Mouse (Mus musculus): ENCODE measurements around the gene Cabp2.

- TF ChIP-seq CTCF (IDR thresholded peaks at IDR 0.05; ENCODE audit: low read depth) (peak; percentile 25; the same call in 1 of the 2 replicates), EP300 (optimal IDR thresholded peaks at IDR 0.05) (no peak)
Measured at GRCm38 (mm10) chr19:4122411-4123370, 41.3 kb downstream of the Cabp2 start.
